Mouse (Mus musculus) cortical plate, adult 2 months (tissue): ENCODE data around the gene Gmeb2.

ENCODE experiments used
- CTCF ChIP-seq: fragments of 200-500 bp; IDR thresholded peaks from 2 replicates; pipeline ENCODE4 v1.5.1; 2011; ENCODE audit warnings: mild to moderate bottlenecking, control low read depth, low read length; ENCODE audit not compliant: insufficient read depth; ENCODE audit errors: extremely low read depth
- POLR2A ChIP-seq: fragments of 200-500 bp; IDR thresholded peaks from 2 replicates; pipeline ENCODE4 v1.6.1; 2011; ENCODE audit warnings: mild to moderate bottlenecking, low read length, control low read depth; ENCODE audit not compliant: insufficient read depth; ENCODE audit errors: extremely low read depth

DNA sequence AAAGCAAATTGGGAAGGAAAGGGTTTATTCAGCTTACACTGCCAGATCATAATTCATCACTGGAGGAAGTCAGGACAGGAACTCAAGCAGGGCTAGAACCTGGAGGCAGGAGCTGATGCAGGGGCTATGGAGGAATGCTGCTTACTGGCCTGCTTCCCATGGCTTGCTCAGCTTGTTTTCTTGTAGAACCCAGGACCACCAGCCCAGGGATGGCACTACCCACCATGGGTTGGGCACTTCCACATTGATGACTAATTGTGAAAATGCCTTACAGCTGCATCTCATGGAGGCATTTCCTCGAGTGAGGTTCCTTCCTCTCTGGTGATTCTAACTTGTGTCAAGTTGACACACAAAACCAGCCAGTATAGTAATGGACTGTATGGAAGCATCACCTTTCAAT lies 3.1 kb upstream of the Gmeb2 start:
- no peak for TF ChIP-seq CTCF
- TF ChIP-seq POLR2A = no peak
